Mouse (Mus musculus) liver, embryonic 15.5 days (tissue): ENCODE measurements at regions not wholly inside any gene's neighbourhood (a gene's known extent, or its start where the extent isn't known, plus 50 kb on each side); places are given as distances from the start of the nearest gene placed in this dataset.

Experiments used
- ATAC-seq: fragments of 200-750 bp; cut with Nextera tagmentation; 2 replicates; pipeline ENCODE4 v1.8.0; 2017; ENCODE audit warnings: moderate number of reproducible peaks, mild to moderate bottlenecking, moderate library complexity; ENCODE audit not compliant: insufficient read depth
- H3K27ac ChIP-seq: fragments of 300-500 bp; sonication (generic); replicated peaks from 2 replicates; pipeline ENCODE4 v1.5.1; 2015; ENCODE audit warnings: mild to moderate bottlenecking, inconsistent platforms
- H3K27me3 ChIP-seq: fragments of 300-500 bp; sonication (generic); 2 replicates; pipeline ENCODE4 v1.6.1; 2015; ENCODE audit warnings: mild to moderate bottlenecking, inconsistent platforms
- H3K36me3 ChIP-seq: fragments of 300-500 bp; sonication (generic); replicated peaks from 2 replicates; pipeline ENCODE4 v1.6.1; 2015; ENCODE audit warnings: moderate library complexity, mild to moderate bottlenecking, inconsistent platforms
- H3K4me1 ChIP-seq: fragments of 300-500 bp; sonication (generic); replicated peaks from 2 replicates; pipeline ENCODE4 v1.6.1; 2015; ENCODE audit warnings: inconsistent platforms
- H3K4me2 ChIP-seq: fragments of 300-500 bp; sonication (generic); 2 replicates; pipeline ENCODE4 v1.6.1; 2015; ENCODE audit warnings: moderate library complexity, mild to moderate bottlenecking, inconsistent platforms
- H3K4me3 ChIP-seq: fragments of 300-500 bp; sonication (generic); replicated peaks from 2 replicates; pipeline ENCODE4 v1.5.1; 2015; ENCODE audit warnings: mild to moderate bottlenecking, inconsistent platforms
- H3K9ac ChIP-seq: fragments of 300-500 bp; sonication (generic); 2 replicates; pipeline ENCODE4 v1.6.1; 2015; ENCODE audit warnings: moderate library complexity, mild to moderate bottlenecking, inconsistent platforms
- H3K9me3 ChIP-seq: fragments of 300-500 bp; sonication (generic); replicated peaks from 2 replicates; pipeline ENCODE4 v1.6.1; 2016; ENCODE audit warnings: inconsistent platforms
- WGBS: fragments of 180-500 bp; shearing (Covaris S2); methylation state at CpG from one replicate; pipeline ENCODE4 v1.1.7; 2015; ENCODE audit warnings: mixed read lengths; ENCODE audit not compliant: insufficient replicate concordance; 5-methylcytosine and 5-hydroxymethylcytosine counted together

DNA sequence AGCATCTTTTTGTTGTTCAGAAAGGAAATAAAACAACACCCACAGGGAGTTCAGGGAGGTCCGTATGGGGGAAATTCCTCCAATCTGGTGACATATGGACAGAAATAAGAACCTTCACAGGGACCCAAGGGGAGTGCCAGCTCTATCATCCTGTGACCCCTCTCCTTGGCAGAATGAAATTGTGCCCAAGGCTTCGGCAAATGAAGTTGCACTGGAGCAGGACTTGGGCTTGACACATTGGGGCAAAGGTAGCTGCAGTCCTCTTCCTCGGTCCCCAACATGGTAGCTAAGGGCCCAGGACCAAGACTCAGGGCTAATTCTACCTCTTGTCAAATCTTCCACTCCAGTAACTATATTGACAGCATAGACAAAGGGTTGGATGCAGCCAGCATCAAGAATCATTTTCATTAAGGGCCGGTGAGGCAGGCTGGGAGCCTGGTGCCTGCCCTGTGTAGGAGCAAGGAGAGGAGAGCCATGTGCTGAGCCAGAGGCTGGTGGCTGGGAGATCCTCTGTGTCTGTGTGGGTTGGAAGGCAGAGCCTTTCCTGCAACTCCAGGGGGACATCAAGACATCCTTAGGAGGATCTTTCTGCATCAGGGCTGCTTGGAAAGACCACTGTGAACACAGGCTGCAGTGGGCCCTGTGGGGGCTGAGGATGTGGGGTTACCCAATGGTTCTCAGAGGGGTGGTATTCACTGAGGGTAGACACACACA, 59.2 kb upstream of the Slco4a1 start:
- H3K4me2 ChIP-seq: no peak overlapping the region
- no peak for ATAC-seq
- 61% methylated on average over 4 of the region's 4 CpGs for WGBS

DNA sequence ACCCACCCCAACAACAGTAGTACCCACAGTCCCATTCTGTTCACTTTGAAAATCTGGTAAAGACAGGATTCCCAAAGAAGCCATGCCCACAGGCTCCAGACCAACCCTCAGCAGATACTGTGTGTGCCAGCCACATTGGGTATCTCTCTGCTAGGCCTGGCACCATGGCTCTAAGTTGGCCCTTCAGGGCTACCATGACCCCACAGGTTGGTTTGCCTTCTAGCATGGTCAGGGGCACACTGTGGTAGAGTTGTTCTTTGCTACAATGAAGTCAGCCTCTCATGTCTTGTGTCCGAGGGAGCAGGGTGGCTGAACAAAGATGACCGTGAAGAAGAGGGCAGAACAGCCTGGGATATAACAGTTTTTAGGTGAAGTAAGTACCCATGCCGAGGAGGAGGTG, 59.8 kb upstream of the Slco4a1 start:
- H3K4me1 ChIP-seq: no peaks in the 10 kb centered on the region
- H3K27me3 ChIP-seq: peaks cover 3% of the 10 kb centered on the region; the same call in 1 of the 2 replicates
- no peak for ATAC-seq
- H3K36me3 ChIP-seq: no peaks in the 10 kb centered on the region
- H3K9ac ChIP-seq: no peak overlapping the region
- 44% methylated on average over 3 of the region's 3 CpGs for WGBS
- H3K27ac ChIP-seq: no peak overlapping the region
- H3K4me3 ChIP-seq: no peak overlapping the region
- no peak overlapping the region for H3K4me2 ChIP-seq
- H3K9me3 ChIP-seq: no peaks in the 10 kb centered on the region

More for the DNA sequence above, 59.2 kb upstream of the Slco4a1 start:
- Histone ChIP-seq H3K36me3 (no peaks in the 10 kb centered on the region), H3K27me3 (no peaks in the 10 kb centered on the region), H3K27ac (no peak overlapping the region), H3K9me3 (no peaks in the 10 kb centered on the region), H3K4me1 (no peaks in the 10 kb centered on the region), H3K4me3 (no peak overlapping the region), H3K9ac (no peak overlapping the region)

GRCm38 (mm10) chr2:180395279-180396034, 60.6 kb upstream of the Slco4a1 start:
- no peak overlapping the region for H3K27ac ChIP-seq
- H3K4me1 ChIP-seq: no peaks in the 10 kb centered on the region
- H3K9ac ChIP-seq: no peak overlapping the region
- H3K9me3 ChIP-seq: no peaks in the 10 kb centered on the region
- peaks cover 7% of the 10 kb centered on the region; the same call in 1 of the 2 replicates for H3K27me3 ChIP-seq
- no peak overlapping the region for H3K4me3 ChIP-seq
- H3K36me3 ChIP-seq: no peaks in the 10 kb centered on the region
- H3K4me2 ChIP-seq: no peak overlapping the region
- 52% methylated on average over 11 of the region's 11 CpGs for WGBS
- no peak for ATAC-seq

- no peak overlapping the region for H3K27ac ChIP-seq
- 58% methylated on average over 16 of the region's 16 CpGs for WGBS
- H3K27me3 ChIP-seq: peaks cover 31% of the 10 kb centered on the region
- no peak overlapping the region for H3K4me2 ChIP-seq
- no peaks in the 10 kb centered on the region for H3K9me3 ChIP-seq
- H3K4me3 ChIP-seq: no peak overlapping the region
- no peak for ATAC-seq
- H3K4me1 ChIP-seq: no peaks in the 10 kb centered on the region
- H3K36me3 ChIP-seq: no peaks in the 10 kb centered on the region
- no peak overlapping the region for H3K9ac ChIP-seq
Observed at GRCm38 (mm10) chr2:180392846-180393700, 58.6 kb upstream of the Gata5 start.

GRCm38 (mm10) chr2:180392298-180392697, 57.8 kb upstream of the Gata5 start:
- Histone ChIP-seq H3K4me3 (no peak overlapping the region), H3K4me2 (no peak overlapping the region), H3K9ac (no peak overlapping the region), H3K27ac (no peak overlapping the region), H3K27me3 (peaks cover 38% of the 10 kb centered on the region), H3K4me1 (no peaks in the 10 kb centered on the region), H3K36me3 (no peaks in the 10 kb centered on the region), H3K9me3 (no peaks in the 10 kb centered on the region)
- no peak for ATAC-seq
- 82% methylated on average over 6 of the region's 6 CpGs for WGBS

DNA sequence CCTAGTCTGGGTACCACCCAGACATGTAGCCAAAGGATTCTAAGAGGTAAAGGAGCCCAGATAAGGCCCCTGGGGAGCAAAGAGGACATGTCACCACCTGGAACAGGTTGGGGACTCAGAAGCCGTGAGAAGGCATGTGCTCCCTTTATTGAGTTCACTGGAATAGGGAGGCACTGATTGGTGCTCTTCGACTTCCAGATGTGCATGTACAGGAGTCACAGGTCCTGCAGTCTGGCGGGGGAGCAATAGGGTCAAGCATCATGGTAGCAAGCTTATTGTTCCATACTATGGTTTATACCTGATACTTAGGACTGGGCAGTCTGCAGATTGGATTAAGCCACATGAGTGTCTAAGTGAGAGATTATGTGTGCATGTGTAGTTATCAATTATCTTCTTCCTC, 56.9 kb upstream of the Gata5 start:
- Histone ChIP-seq H3K9me3 (no peaks in the 10 kb centered on the region), H3K36me3 (no peaks in the 10 kb centered on the region), H3K27ac (no peak overlapping the region), H3K4me3 (no peak overlapping the region), H3K4me1 (no peaks in the 10 kb centered on the region), H3K27me3 (peaks cover 47% of the 10 kb centered on the region), H3K4me2 (no peak overlapping the region), H3K9ac (no peak overlapping the region)
- no peak for ATAC-seq
- 59% methylated on average over 3 of the region's 3 CpGs for WGBS

DNA sequence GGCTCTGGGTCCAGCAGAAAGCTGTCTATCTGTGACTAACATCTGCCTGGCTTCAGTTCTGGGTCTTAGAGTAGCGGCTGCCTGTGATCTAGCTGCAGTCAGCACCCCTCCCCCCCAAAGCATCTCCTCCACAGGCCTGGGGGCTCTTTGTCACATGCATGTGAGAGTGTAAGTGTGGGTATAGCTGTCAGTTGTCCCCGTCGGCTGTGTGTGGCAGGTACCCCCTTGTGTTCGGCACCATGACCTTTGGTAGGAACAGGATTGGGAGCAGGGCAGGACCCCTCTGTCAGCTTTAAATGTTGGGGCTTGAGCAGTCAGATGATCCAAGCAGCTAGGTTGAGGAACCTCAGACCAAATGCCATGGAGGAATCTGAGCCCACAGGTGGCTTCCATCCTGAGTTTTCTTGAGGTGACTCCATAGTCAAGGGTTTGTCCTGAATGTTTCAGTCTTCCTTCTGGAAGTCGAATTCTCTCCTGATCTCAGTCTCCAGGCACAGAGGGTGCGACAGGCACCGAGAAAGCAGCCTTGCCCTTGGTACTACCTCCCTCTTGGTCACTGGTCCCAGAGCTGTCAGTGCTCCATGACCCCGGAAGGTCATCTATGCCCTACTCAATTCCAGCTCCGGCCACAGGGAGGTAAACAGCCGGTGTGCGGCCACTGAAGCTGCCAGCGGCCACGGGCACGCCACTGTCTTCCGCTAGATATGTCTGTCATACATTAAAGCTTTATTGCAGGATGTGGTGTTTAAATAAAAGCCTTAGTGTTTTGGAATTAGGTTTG, 55.9 kb upstream of the Gata5 start:
- Histone ChIP-seq H3K4me2 (no peak overlapping the region), H3K27ac (no peak overlapping the region), H3K9ac (no peak overlapping the region), H3K9me3 (no peaks in the 10 kb centered on the region), H3K36me3 (no peaks in the 10 kb centered on the region), H3K4me1 (no peaks in the 10 kb centered on the region), H3K27me3 (peaks cover 57% of the 10 kb centered on the region), H3K4me3 (no peak overlapping the region)
- ATAC-seq: no peak
- WGBS: 55% methylated on average over 15 of the region's 15 CpGs

GRCm38 (mm10) chr2:180389486-180389885, 55.0 kb upstream of the Gata5 start:
- Histone ChIP-seq H3K27me3 (peaks cover 66% of the 10 kb centered on the region), H3K4me1 (no peaks in the 10 kb centered on the region), H3K4me2 (no peak overlapping the region), H3K36me3 (no peaks in the 10 kb centered on the region), H3K9me3 (no peaks in the 10 kb centered on the region), H3K9ac (no peak overlapping the region), H3K27ac (no peak overlapping the region), H3K4me3 (no peak overlapping the region)
- WGBS: 25% methylated on average over 2 of the region's 2 CpGs
- ATAC-seq: no peak

- no peaks in the 10 kb centered on the region for H3K36me3 ChIP-seq
Observed at GRCm38 (mm10) chr2:180389013-180389412, 54.5 kb upstream of the Gata5 start.

DNA sequence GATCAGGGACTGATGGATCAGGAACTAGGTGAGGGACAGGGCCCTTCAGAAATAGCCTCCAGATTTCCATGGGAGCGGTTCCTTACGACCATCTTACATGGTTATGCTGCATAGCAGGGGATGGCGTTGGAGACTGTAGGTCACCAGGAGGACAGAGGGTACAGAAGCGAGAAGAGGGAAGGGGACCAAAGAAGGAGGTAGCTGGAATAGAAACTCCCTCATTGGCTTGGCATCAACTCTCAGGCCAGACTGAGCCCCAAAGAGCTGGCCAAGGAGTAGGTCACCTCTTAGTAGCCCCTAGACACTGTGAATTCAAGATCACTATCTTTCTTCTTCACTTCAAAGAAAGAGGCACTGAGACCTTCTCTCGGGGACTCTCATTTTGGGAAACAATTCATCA, 53.6 kb upstream of the Gata5 start:
- peaks cover 78% of the 10 kb centered on the region for H3K27me3 ChIP-seq

More at GRCm38 (mm10) chr2:180389013-180389412, 54.5 kb upstream of the Gata5 start:
- WGBS: 58% methylated on average over 12 of the region's 12 CpGs
- Histone ChIP-seq H3K4me3 (no peak overlapping the region), H3K9ac (no peak overlapping the region), H3K4me1 (no peaks in the 10 kb centered on the region), H3K9me3 (no peaks in the 10 kb centered on the region), H3K27ac (no peak overlapping the region), H3K4me2 (no peak overlapping the region), H3K27me3 (peaks cover 71% of the 10 kb centered on the region)
- no peak for ATAC-seq

More for the DNA sequence above, 53.6 kb upstream of the Gata5 start:
- Histone ChIP-seq H3K9me3 (no peaks in the 10 kb centered on the region), H3K4me1 (no peaks in the 10 kb centered on the region), H3K36me3 (no peaks in the 10 kb centered on the region), H3K27ac (no peak overlapping the region), H3K9ac (no peak overlapping the region), H3K4me2 (no peak overlapping the region), H3K4me3 (no peak overlapping the region)
- 42% methylated on average over 5 of the region's 5 CpGs for WGBS
- no peak for ATAC-seq
